Mouse (Mus musculus): ENCODE measurements around the gene Agrp. TPM values are rescaled to one million over a fixed set of nuclear protein-coding genes. Genes with fewer than 3 reads are reported as not detected.
A peak's percentile ranks its signal among the peaks of the same experiment; 100 is the strongest.

Agrp gene
- polyA plus RNA-seq, 1 experiment from 2014 or later = 1.1 TPM

DNA sequence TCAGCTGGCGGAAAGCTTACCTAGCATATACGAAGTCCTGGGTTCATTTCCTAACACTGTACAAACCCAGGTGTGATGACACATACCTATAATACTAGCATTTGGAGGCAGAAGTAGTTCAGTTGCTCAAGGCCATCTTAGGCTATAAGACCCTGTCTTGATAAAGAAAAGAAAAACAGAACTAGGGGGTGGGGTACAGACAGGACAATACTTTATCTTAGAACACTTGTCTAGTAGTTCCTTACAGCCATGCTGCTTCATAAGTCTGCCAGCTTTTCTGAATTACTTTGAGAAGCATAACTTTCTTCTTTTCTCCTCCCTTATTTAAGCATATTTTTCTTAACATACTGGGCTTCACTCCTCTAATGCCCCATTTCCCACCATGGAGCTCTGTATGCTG, 94.4 kb downstream of the Agrp start:
- Histone ChIP-seq H3K9ac (no peak overlapping the region), H3K4me1 (peaks cover 11% of the 10 kb centered on the region; the same call in 1 of the 2 replicates), H3K36me3 (no peaks in the 10 kb centered on the region), H3K4me2 (no peak overlapping the region), H3K4me3 (replicated peaks) (no peak overlapping the region), H3K27ac (no peak overlapping the region), H3K27me3 (replicated peaks) (no peaks in the 10 kb centered on the region), H3K9me3 (no peaks in the 10 kb centered on the region)
- no peak for ATAC-seq (ENCODE audit: insufficient read depth, low FRiP score, low read depth)
- 86% methylated on average over 2 of the region's 2 CpGs for WGBS

DNA sequence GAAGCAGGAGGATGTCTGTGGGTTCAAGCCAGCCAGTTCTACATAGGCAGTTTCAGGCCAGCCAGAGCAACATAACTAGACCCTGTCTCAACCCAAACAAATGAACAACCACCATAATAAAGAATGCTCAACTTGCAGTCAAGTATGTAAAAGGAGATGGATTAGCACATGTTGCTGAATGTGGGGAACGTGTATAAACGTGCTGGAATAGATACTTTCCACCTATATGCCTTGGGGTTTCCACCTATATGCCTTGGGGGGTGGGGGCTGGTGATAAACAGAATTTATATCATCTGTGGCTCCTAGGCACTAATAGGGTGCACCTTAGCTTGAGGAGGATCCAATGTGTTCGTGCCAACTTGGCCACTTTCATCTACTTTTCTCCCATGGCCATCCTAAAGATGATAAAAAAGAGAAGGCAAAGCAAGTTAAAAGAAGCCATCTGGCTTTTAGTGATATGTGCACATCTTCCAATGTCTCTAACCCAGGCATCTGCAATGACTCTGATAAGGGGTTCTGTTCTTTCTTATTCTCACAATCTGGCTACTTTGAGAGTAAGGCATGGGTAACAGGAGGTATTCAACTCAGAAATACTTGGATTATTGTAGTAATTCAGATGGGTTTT, 95.0 kb downstream of the Agrp start:
- H3K9me3 ChIP-seq = no peaks in the 10 kb centered on the region
- peaks cover 11% of the 10 kb centered on the region; the same call in 1 of the 2 replicates for H3K4me1 ChIP-seq
- 82% methylated on average over 3 of the region's 3 CpGs for WGBS
- no peaks in the 10 kb centered on the region for H3K27me3 ChIP-seq (replicated peaks)
- peaks cover 4% of the 10 kb centered on the region; the same call in 1 of the 2 replicates for H3K36me3 ChIP-seq
- no peak overlapping the region for H3K4me2 ChIP-seq
- H3K4me3 ChIP-seq (replicated peaks) = no peak overlapping the region
- no peak overlapping the region for H3K27ac ChIP-seq
- no peak overlapping the region for H3K9ac ChIP-seq
- ATAC-seq (ENCODE audit: insufficient read depth, low FRiP score, low read depth) = peak; percentile 59; the same call in 1 of the 2 replicates

DNA sequence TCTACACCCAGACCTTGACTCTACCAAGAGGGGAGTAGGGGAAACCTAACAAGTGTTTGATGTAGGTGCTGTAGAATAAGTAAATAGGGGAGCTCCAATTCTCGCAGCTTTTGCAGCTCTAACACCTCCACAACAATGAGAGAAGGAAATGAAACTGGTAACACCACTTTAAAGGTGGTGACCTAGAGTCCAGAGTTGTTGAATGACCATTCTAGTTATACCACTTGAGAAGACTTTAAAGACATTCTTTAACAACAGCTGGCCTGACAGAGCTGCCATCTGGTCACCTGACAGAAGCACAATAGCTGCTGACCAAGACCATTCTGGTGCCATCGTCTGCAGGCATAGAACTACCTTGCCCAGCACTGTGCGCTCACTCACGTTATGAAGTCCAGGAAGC, 98.3 kb downstream of the Agrp start:
- no peak overlapping the region for H3K27ac ChIP-seq
- H3K4me1 ChIP-seq = peaks cover 9% of the 10 kb centered on the region; the same call in 1 of the 2 replicates
- no peak overlapping the region for H3K4me3 ChIP-seq (replicated peaks)
- H3K36me3 ChIP-seq = peaks cover 6% of the 10 kb centered on the region; the same call in 1 of the 2 replicates
- no peaks in the 10 kb centered on the region for H3K27me3 ChIP-seq (replicated peaks)
- H3K9ac ChIP-seq = no peak overlapping the region
- no peak overlapping the region for H3K4me2 ChIP-seq
- no peaks in the 10 kb centered on the region for H3K9me3 ChIP-seq
- ATAC-seq (ENCODE audit: insufficient read depth, low FRiP score, low read depth) = no peak
- WGBS = 85% methylated on average over 4 of the region's 4 CpGs

DNA sequence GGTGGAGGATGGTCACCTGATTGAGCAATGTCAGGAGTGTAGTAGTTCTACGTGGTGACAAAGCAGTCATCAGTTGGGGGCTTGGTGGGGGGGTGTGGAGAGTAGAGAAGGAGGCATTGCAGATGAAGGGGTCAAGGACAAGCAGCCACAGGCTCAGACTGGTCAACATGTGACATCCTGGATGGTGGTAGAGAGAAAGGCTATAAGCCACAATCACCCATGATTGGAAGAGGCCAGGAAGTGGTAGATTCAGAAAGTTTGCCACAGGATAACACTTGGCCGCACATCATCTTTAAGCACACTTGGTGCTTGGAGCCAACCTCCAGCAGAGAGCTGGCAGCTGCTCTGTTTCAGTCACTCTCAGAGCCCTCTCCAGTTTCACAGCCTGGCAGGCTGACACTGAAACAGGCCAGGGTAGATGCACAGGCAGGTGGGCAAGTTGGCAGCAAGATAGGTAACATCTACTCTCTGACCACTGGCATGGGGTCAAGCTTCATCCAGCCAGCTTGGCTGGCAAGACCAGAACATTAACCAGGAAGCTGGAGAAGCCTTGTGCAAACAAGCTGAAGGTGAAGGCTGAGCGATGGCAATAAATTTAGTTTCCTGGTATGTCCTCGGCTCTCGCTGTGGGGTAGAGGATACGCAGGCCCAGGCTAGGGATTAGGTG, 100.0 kb downstream of the Agrp start:
- Histone ChIP-seq H3K4me2 (no peak overlapping the region), H3K36me3 (peaks cover 6% of the 10 kb centered on the region; the same call in 1 of the 2 replicates), H3K27me3 (replicated peaks) (no peaks in the 10 kb centered on the region), H3K9me3 (no peaks in the 10 kb centered on the region), H3K4me3 (replicated peaks) (no peak overlapping the region), H3K27ac (no peak overlapping the region), H3K9ac (no peak overlapping the region), H3K4me1 (peaks cover 20% of the 10 kb centered on the region; the same call in 1 of the 2 replicates)
- WGBS = 83% methylated on average over 6 of the region's 6 CpGs
- ATAC-seq (ENCODE audit: insufficient read depth, low FRiP score, low read depth) = no peak

DNA sequence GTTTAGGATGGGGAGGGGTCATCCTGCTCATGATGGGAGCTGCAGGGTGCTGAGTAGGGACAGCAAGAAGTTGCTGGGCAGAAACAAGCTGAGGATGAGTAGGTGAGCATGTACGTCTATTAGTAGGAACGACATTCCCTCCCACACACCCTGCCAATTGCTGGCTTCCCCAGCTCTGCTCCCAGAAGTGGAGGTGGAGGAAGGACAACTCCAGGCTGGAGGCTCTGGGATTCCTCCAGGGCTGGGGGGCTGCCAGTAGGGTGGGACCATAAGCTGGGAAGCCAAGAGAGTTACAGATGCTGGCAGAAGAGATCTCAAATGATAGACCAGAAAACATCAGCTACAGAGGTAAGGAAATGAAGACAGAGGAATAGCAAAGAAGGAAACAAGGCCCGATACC, 100.6 kb downstream of the Agrp start:
- H3K4me3 ChIP-seq (replicated peaks) = no peak overlapping the region
- no peak overlapping the region for H3K4me2 ChIP-seq
- ATAC-seq (ENCODE audit: insufficient read depth, low FRiP score, low read depth) = no peak
- no peaks in the 10 kb centered on the region for H3K27me3 ChIP-seq (replicated peaks)
- peaks cover 6% of the 10 kb centered on the region; the same call in 1 of the 2 replicates for H3K36me3 ChIP-seq
- 97% methylated on average over 3 of the region's 3 CpGs for WGBS
- peaks cover 21% of the 10 kb centered on the region; the same call in 1 of the 2 replicates for H3K4me1 ChIP-seq
- no peaks in the 10 kb centered on the region for H3K9me3 ChIP-seq
- H3K27ac ChIP-seq = no peak overlapping the region
- H3K9ac ChIP-seq = no peak overlapping the region

DNA sequence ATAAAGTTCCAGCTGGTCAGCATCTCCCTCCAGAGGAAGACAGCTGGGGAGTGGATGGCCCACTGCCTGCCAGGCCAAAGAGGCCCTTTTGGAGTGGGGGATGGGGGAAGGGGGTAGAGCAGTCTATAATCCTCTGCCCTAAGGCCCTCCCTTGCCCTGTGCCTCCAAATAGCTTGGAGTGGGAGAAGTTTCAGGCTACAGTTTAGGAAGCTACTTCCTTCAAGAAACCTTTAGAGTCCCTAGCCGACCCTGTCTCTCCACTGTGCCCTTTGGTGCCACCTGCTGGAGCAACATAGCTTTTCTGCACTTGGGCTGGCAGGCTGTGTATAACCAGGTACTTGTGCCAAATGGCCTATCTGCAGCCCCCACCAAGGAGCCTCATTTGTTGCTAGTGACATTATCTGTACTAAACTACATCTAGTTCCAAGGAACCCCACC, 103.3 kb downstream of the Agrp start:
- Histone ChIP-seq H3K36me3 (peaks cover 11% of the 10 kb centered on the region; the same call in 1 of the 2 replicates), H3K4me3 (replicated peaks) (no peak overlapping the region), H3K27ac (peak overlapping the region; percentile 80), H3K4me1 (peaks cover 21% of the 10 kb centered on the region; the same call in 1 of the 2 replicates), H3K27me3 (replicated peaks) (no peaks in the 10 kb centered on the region), H3K9me3 (no peaks in the 10 kb centered on the region), H3K9ac (no peak overlapping the region), H3K4me2 (0 out of 2 replicates have a peak overlapping the region, but pooled peaks have one; percentile 4)
- 0% methylated on average over 1 of the region's 1 CpGs for WGBS
- ATAC-seq (ENCODE audit: insufficient read depth, low FRiP score, low read depth) = peak; percentile 78

DNA sequence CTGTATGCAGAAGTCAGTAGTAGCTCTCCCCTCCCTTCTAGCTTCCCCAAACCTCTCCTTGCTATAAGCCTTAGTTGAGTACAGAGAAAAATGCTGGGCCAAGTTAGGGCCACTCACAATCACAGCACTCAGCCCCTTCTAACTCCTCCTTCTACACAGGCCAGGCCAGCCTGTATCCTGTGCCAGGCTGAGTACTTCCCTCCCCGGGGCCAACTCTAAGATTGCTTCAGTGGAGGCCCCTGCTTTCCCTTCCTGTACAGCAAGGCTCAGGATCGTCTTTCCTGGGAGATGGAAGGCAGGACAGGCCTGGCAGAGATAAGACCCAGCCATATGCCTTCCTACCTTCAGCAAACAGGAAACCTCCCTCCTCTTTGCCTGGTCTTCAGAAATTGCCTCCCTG, 103.8 kb downstream of the Agrp start:
- Histone ChIP-seq H3K4me3 (replicated peaks) (no peak overlapping the region), H3K27me3 (replicated peaks) (no peaks in the 10 kb centered on the region), H3K9me3 (no peaks in the 10 kb centered on the region), H3K4me1 (peaks cover 21% of the 10 kb centered on the region; the same call in 1 of the 2 replicates), H3K36me3 (peaks cover 15% of the 10 kb centered on the region; the same call in 1 of the 2 replicates), H3K27ac (peak overlapping the region; percentile 80), H3K9ac (no peak overlapping the region), H3K4me2 (0 out of 2 replicates have a peak overlapping the region, but pooled peaks have one; percentile 4)
- 15% methylated on average over 2 of the region's 2 CpGs for WGBS
- peak; percentile 40; the same call in 1 of the 2 replicates for ATAC-seq (ENCODE audit: insufficient read depth, low FRiP score, low read depth)

DNA sequence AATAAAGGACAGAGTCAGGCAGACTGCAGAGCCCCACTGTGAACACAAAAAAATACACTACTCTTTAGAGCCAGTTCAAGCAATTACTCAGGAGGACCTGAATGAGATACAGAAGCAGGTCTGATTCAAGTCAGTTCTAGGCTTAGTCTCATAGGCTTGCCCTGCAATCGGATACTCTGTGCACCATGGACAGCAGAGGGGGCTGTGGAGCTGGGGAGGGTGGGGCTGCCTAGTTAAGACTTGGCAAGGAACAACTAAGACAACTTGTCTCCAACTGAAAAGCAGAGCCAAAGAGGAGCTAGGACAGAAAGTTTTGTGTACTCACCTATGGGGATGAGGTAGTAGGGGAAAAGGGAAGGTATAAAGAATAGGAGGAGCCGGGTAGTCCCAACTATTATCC, 105.4 kb downstream of the Agrp start:
- no peak overlapping the region for H3K9ac ChIP-seq
- no peak overlapping the region for H3K27ac ChIP-seq
- H3K9me3 ChIP-seq = no peaks in the 10 kb centered on the region
- peaks cover 21% of the 10 kb centered on the region; the same call in 1 of the 2 replicates for H3K4me1 ChIP-seq
- WGBS = 66% methylated on average over 2 of the region's 2 CpGs
- H3K36me3 ChIP-seq = peaks cover 9% of the 10 kb centered on the region; the same call in 1 of the 2 replicates
- no peak for ATAC-seq (ENCODE audit: insufficient read depth, low FRiP score, low read depth)
- no peak overlapping the region for H3K4me3 ChIP-seq (replicated peaks)
- no peak overlapping the region for H3K4me2 ChIP-seq
- H3K27me3 ChIP-seq (replicated peaks) = no peaks in the 10 kb centered on the region

DNA sequence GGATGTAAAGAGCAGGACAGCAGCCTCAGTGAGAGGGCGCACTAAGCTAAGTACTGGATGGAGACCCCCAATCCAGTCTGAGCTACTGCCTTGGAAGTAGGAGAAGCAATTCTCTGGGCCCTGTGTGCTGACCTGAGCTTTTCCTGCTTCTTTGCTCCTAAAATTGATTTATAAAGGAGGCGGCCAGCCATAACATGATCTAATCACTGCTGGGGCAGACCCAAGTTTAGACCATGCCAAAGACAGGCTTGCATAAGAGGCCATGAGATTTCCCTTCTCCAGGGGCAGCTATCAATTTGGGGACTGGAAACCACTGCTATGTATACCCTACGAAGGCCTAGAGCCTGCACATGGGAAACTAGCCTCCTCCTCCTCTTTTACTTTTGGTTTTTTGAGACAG, 107.9 kb downstream of the Agrp start:
- peaks cover 9% of the 10 kb centered on the region for H3K36me3 ChIP-seq
- no peak overlapping the region for H3K9ac ChIP-seq
- ATAC-seq (ENCODE audit: insufficient read depth, low FRiP score, low read depth) = no peak
- no peaks in the 10 kb centered on the region for H3K9me3 ChIP-seq
- 87% methylated on average over 3 of the region's 3 CpGs for whole genome bisulfite sequencing
- H3K4me3 ChIP-seq (replicated peaks) = no peak overlapping the region
- no peak overlapping the region for H3K4me2 ChIP-seq
- no peak overlapping the region for H3K27ac ChIP-seq
- H3K27me3 ChIP-seq (replicated peaks) = no peaks in the 10 kb centered on the region
- peaks cover 19% of the 10 kb centered on the region; the same call in 1 of the 2 replicates for H3K4me1 ChIP-seq

DNA sequence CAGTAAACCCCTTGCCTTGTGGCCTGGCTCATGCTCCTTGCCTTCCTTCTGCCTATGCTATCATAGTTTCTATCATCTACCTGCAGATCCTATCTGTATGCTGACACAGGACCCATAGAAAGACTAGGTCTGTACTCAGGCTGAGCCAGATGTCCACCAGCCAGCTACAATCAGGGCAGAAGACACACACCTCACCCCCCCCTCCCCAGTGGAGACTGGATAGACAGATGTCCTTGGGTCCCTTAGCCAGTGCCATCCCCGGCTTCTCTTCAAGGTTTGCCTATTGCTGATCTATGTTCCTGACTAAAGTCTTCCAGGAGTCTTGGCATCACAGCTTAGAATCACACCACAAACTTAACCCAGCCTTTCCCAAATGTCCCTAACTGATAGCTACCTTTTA, 109.0 kb downstream of the Agrp start:
- Histone ChIP-seq H3K4me2 (no peak overlapping the region), H3K4me1 (peaks cover 9% of the 10 kb centered on the region; the same call in 1 of the 2 replicates), H3K9ac (no peak overlapping the region), H3K4me3 (replicated peaks) (no peak overlapping the region), H3K36me3 (peaks cover 9% of the 10 kb centered on the region), H3K27ac (no peak overlapping the region), H3K9me3 (no peaks in the 10 kb centered on the region), H3K27me3 (replicated peaks) (no peaks in the 10 kb centered on the region)
- ATAC-seq (ENCODE audit: insufficient read depth, low FRiP score, low read depth) = no peak
- WGBS = 93% methylated on average over 1 of the region's 1 CpGs

DNA sequence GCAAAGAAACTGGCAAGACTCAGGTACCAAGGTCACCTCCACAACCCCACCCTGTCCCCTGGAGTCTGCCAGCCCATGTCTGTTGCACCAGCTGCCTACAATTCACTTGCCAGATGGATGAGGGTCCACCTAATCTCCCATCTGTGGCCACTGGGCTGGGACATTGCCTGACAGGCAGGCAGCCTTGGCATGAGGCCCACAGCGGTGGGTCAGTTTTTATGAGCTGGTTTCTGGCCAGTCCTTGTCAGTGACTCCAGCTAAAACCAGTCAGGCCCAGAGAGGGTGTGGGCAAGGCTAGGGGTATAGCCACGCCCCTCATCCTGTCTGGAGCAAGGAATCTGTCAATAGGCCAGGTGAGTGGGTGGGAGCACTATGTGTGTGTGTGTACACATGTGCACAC, 110.1 kb downstream of the Agrp start:
- no peak overlapping the region for H3K9ac ChIP-seq
- no peak overlapping the region for H3K27ac ChIP-seq
- no peak overlapping the region for H3K4me3 ChIP-seq (replicated peaks)
- no peaks in the 10 kb centered on the region for H3K27me3 ChIP-seq (replicated peaks)
- no peak for ATAC-seq (ENCODE audit: insufficient read depth, low FRiP score, low read depth)
- H3K36me3 ChIP-seq = peaks cover 12% of the 10 kb centered on the region
- WGBS = 84% methylated on average over 2 of the region's 2 CpGs
- H3K4me2 ChIP-seq = no peak overlapping the region
- H3K4me1 ChIP-seq = peaks cover 7% of the 10 kb centered on the region
- H3K9me3 ChIP-seq = no peaks in the 10 kb centered on the region

DNA sequence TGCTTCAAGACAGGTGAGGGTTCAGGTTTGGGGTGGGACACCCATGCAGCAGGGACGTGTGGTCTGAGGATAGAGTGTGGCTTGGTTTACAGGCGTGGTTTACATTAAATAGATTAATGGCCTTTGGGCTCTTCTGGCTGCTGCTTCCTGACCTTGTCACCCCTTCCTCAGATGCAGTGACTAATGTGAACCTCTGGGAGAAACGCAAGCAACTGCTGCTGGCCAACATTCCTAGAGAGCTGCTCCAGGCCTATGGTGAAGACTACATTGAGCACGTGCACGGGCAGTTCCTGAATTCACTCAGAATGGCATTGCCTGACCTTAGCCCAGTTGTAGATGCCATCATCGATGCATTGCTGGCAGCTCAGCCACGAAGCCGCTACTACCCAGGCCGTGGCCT, 114.3 kb downstream of the Agrp start:
- Histone ChIP-seq H3K27ac (no peak overlapping the region), H3K4me3 (replicated peaks) (no peak overlapping the region), H3K4me1 (peaks cover 28% of the 10 kb centered on the region)

More for the DNA sequence above, 114.3 kb downstream of the Agrp start:
- WGBS = 40% methylated on average over 9 of the region's 9 CpGs
- H3K9me3 ChIP-seq = no peaks in the 10 kb centered on the region
- H3K9ac ChIP-seq = no peak overlapping the region
- no peak overlapping the region for H3K4me2 ChIP-seq
- H3K27me3 ChIP-seq (replicated peaks) = 0 out of 2 replicates have a peak, but pooled peaks cover 4% of the 10 kb centered on the region
- H3K36me3 ChIP-seq = peaks cover 3% of the 10 kb centered on the region; the same call in 1 of the 2 replicates
- ATAC-seq (ENCODE audit: insufficient read depth, low FRiP score, low read depth) = no peak

Data from stomach, embryonic 15.5 days (tissue).